Mouse (Mus musculus) kidney, adult 2 months (tissue): ENCODE measurements at regions not wholly inside any gene's neighbourhood (a gene's known extent, or its start where the extent isn't known, plus 50 kb on each side); places are given as distances from the start of the nearest gene placed in this dataset.

Experiments
- CTCF ChIP-seq: fragments of 200-500 bp; conservative IDR thresholded peaks from 2 replicates; pipeline ENCODE4 v1.5.1; 2011; ENCODE audit warnings: low read depth, mild to moderate bottlenecking, control low read depth, low read length, moderate library complexity, mixed read lengths; ENCODE audit not compliant: insufficient read depth, insufficient read length
- POLR2A ChIP-seq: fragments of 200-500 bp; IDR thresholded peaks from one replicate; pipeline ENCODE4 v1.6.1; 2011; ENCODE audit warnings: low read depth, low read length, control low read depth

- TF ChIP-seq CTCF (no peak), POLR2A (no peak)
Measured at GRCm38 (mm10) chr17:9967988-9968387, 298.5 kb upstream of the Pabpc6 start.
